Mouse (Mus musculus) stomach, embryonic 16.5 days (tissue): Measurements from ENCODE around the gene Mex3a. TPM values are rescaled to one million over a fixed set of nuclear protein-coding genes. Genes with fewer than 3 reads are reported as not detected.

ENCODE experiments used
- ATAC-seq: fragments of 200-750 bp; cut with Nextera tagmentation; 2 replicates; pipeline ENCODE4 v1.8.0; 2017; ENCODE audit warnings: moderate number of reproducible peaks, moderate TSS enrichment; ENCODE audit not compliant: insufficient read depth, low FRiP score
- H3K27ac ChIP-seq: fragments of 300-500 bp; sonication (generic); 2 replicates; pipeline ENCODE4 v1.5.1; 2014; ENCODE audit warnings: low read length
- H3K27me3 ChIP-seq: fragments of 300-500 bp; sonication (generic); 2 replicates; pipeline ENCODE4 v1.6.1; 2014; ENCODE audit warnings: low read length, control low read depth, mixed read lengths; ENCODE audit not compliant: control insufficient read depth, insufficient read depth
- H3K36me3 ChIP-seq: fragments of 300-500 bp; sonication (generic); 2 replicates; pipeline ENCODE4 v1.6.1; 2014; ENCODE audit warnings: low read length; ENCODE audit not compliant: control insufficient read depth, insufficient read depth
- H3K4me1 ChIP-seq: fragments of 300-500 bp; sonication (generic); 2 replicates; pipeline ENCODE4 v1.6.1; 2014; ENCODE audit warnings: low read length, control low read depth, mixed read lengths; ENCODE audit not compliant: control insufficient read depth, insufficient read depth
- H3K4me2 ChIP-seq: fragments of 300-500 bp; sonication (generic); 2 replicates; pipeline ENCODE4 v1.6.1; 2014; ENCODE audit warnings: low read depth, low read length, mixed read lengths
- H3K4me3 ChIP-seq: fragments of 300-500 bp; sonication (generic); replicated peaks from 2 replicates; pipeline ENCODE4 v1.5.1; 2014; ENCODE audit warnings: mild to moderate bottlenecking, low read length
- H3K9ac ChIP-seq: fragments of 300-500 bp; sonication (generic); 2 replicates; pipeline ENCODE4 v1.6.1; 2014; ENCODE audit warnings: low read length
- H3K9me3 ChIP-seq: fragments of 300-500 bp; sonication (generic); replicated peaks from 2 replicates; pipeline ENCODE4 v1.6.1; 2016; ENCODE audit warnings: low read length, control low read depth; ENCODE audit not compliant: control insufficient read depth
- WGBS: fragments of 180-500 bp; shearing (Covaris S2); extraction: QIAGEN DNeasy Blood & Tissue Kit; methylation state at CpG from one replicate; pipeline ENCODE4 v1.1.7; 2014; 5-methylcytosine and 5-hydroxymethylcytosine counted together
- microRNA counts: library from miRNA; unstranded; fragments of <30 nt; microRNA quantifications from one replicate; lab custom pipeline; 2016
- microRNA-seq: library from miRNA; unstranded; fragments of <30 nt; microRNA quantifications from one replicate; pipeline ENCODE4, GENCODE M21; 2016
- polyA plus RNA-seq: library from polyadenylated mRNA; unstranded; fragments of >200 nt; fragmentation: Nextera tagmentation; extraction: Ambion mirVana; gene quantifications from 2 replicates; pipeline ENCODE4 v1.2.1, GENCODE M21; 2015

Mex3a gene
- polyA plus RNA-seq, 1 experiment from 2014 or later: 11.4 TPM

- Histone ChIP-seq H3K36me3 (peaks cover 10% of the 10 kb centered on the region; the same call in 1 of the 2 replicates), H3K4me3 (no peak overlapping the region), H3K27ac (no peak overlapping the region), H3K4me1 (peaks cover 14% of the 10 kb centered on the region), H3K9ac (no peak overlapping the region), H3K27me3 (no peaks in the 10 kb centered on the region), H3K9me3 (no peaks in the 10 kb centered on the region), H3K4me2 (no peak overlapping the region)
- 19% methylated on average over 5 of the region's 5 CpGs for WGBS
- no peak for ATAC-seq
Observed at GRCm38 (mm10) chr3:88590246-88590645, 58.1 kb downstream of the Mex3a start.

MicroRNAs within 50 kb of the gene (microRNA counts, 519-probe panel; counts per million panel counts)
- microRNA mmu-miR-1905 (lab: Ali Mortazavi, UCI): not detected

Small RNA genes lying within 50 kb of the gene (microRNA-seq; reads per million reads assigned to microRNA genes)
- not detected for gene Mir1905

Other genes with a start within 250 kb of the Mex3a start
- 0.53 and 2.2 TPM in 2 replicates for gene Gm38392, start 245.2 kb upstream of the Mex3a start, polyA plus RNA-seq
- 10.0 and 12.0 TPM in 2 replicates for gene Tsacc, start 235.4 kb upstream of the Mex3a start, polyA plus RNA-seq
- 424 and 435 TPM in 2 replicates for gene Cct3, start 235.3 kb upstream of the Mex3a start, polyA plus RNA-seq
- gene Glmp, start 207.4 kb upstream of the Mex3a start, polyA plus RNA-seq: 191 and 207 TPM in 2 replicates
- gene Tmem79, start 196.2 kb upstream of the Mex3a start, polyA plus RNA-seq: 41.3 and 58.9 TPM in 2 replicates
- gene Smg5, start 196.1 kb upstream of the Mex3a start, polyA plus RNA-seq: 40.0 and 42.9 TPM in 2 replicates
- gene Paqr6, start 167.8 kb upstream of the Mex3a start, polyA plus RNA-seq: 19.9 and 24.9 TPM in 2 replicates
- gene Bglap3, start 159.7 kb upstream of the Mex3a start, polyA plus RNA-seq: 9.8 and 26.1 TPM in 2 replicates
- gene Bglap2, start 153.7 kb upstream of the Mex3a start, polyA plus RNA-seq: 4.4 and 12.2 TPM in 2 replicates
- gene Bglap, start 147.9 kb upstream of the Mex3a start, polyA plus RNA-seq: not detected in 2 replicates
- 98.9 and 104 TPM in 2 replicates for gene Pmf1, start 122.1 kb upstream of the Mex3a start, polyA plus RNA-seq
- 18.0 and 20.0 TPM in 2 replicates for gene Slc25a44, start 107.3 kb upstream of the Mex3a start, polyA plus RNA-seq
- 33.1 and 38.4 TPM in 2 replicates for gene Sema4a, start 71.2 kb upstream of the Mex3a start, polyA plus RNA-seq
- gene Lmna, start 22.4 kb upstream of the Mex3a start, polyA plus RNA-seq: 266 and 298 TPM in 2 replicates
- gene Rab25, start 15.9 kb downstream of the Mex3a start, polyA plus RNA-seq: 144 and 197 TPM in 2 replicates
- 188 and 190 TPM in 2 replicates for gene Lamtor2, start 20.7 kb downstream of the Mex3a start, polyA plus RNA-seq
- 33.3 and 34.0 TPM in 2 replicates for gene Ubqln4, start 21.4 kb downstream of the Mex3a start, polyA plus RNA-seq
- gene Ssr2, start 43.5 kb downstream of the Mex3a start, polyA plus RNA-seq: 307 and 360 TPM in 2 replicates
- 75.4 and 81.3 TPM in 2 replicates for gene Arhgef2, start 73.6 kb downstream of the Mex3a start, polyA plus RNA-seq
- gene Rxfp4, start 120.7 kb downstream of the Mex3a start, polyA plus RNA-seq: not detected in 2 replicates
- 71.4 and 72.3 TPM in 2 replicates for gene Khdc4, start 153.4 kb downstream of the Mex3a start, polyA plus RNA-seq
- 64.4 and 75.9 TPM in 2 replicates for gene Rit1, start 184.4 kb downstream of the Mex3a start, polyA plus RNA-seq
- 20.3 and 21.7 TPM in 2 replicates for gene Syt11, start 242.8 kb downstream of the Mex3a start, polyA plus RNA-seq